Mouse (Mus musculus) stomach, postnatal 0 days (tissue): ENCODE measurements around the gene Jade3.

Experiments used
- CTCF ChIP-seq: IDR thresholded peaks from 2 replicates; pipeline ENCODE4 v1.5.1; 2016; ENCODE audit warnings: antibody characterized with exemption, low read depth, mild to moderate bottlenecking, moderate library complexity
- EP300 ChIP-seq: optimal IDR thresholded peaks from 2 replicates; pipeline ENCODE3; 2016; ENCODE audit warnings: antibody characterized with exemption

GRCm38 (mm10) chrX:20406909-20407308, 18.6 kb upstream of the Jade3 start:
- TF ChIP-seq CTCF = no peak
- TF ChIP-seq EP300 = no peak
